Mouse (Mus musculus): ENCODE data around the gene Foxn3. TPM values are rescaled to one million over a fixed set of nuclear protein-coding genes. Genes with fewer than 3 reads are reported as not detected.

Gene Foxn3
- polyA plus RNA-seq, 1 experiment = 5.8 TPM

GRCm38 (mm10) chr12:99412496-99412895 lies 150.9 kb downstream of the Foxn3 start:
- TF ChIP-seq POLR2AphosphoS2 (IDR thresholded peaks at IDR 0.05; ENCODE audit: insufficient read length, low read depth) = no peak
- no peak for TF ChIP-seq TCF12 (IDR thresholded peaks at IDR 0.05; ENCODE audit: insufficient read depth, poor library complexity, severe bottlenecking)
- TF ChIP-seq MYOD1 (IDR thresholded peaks at IDR 0.05; ENCODE audit: control insufficient read depth in 1 of 3, insufficient read length in 2 of 3, low read depth in 2 of 3) = no peak
- no peak for TF ChIP-seq MYOG (IDR thresholded peaks at IDR 0.05; ENCODE audit: control insufficient read depth in 1 of 3, insufficient read depth in 1 of 3, insufficient read length in 2 of 3, low read depth in 2 of 3)
- no peak for TF ChIP-seq E2F4 (IDR thresholded peaks at IDR 0.05; ENCODE audit: insufficient read depth)
- TF ChIP-seq MAX (IDR thresholded peaks at IDR 0.05; ENCODE audit: low read depth) = no peak
- TF ChIP-seq USF1 (IDR thresholded peaks at IDR 0.05; ENCODE audit: low read depth) = no peak
- no peak for TF ChIP-seq POLR2A (IDR thresholded peaks at IDR 0.05; ENCODE audit: insufficient read length, low read depth)
- TF ChIP-seq REST (IDR thresholded peaks at IDR 0.05; ENCODE audit: insufficient read depth, insufficient read length) = no peak

GRCm38 (mm10) chr12:99412034-99412433 lies 151.3 kb downstream of the Foxn3 start:
- Histone ChIP-seq H3K4me3 (no peak overlapping the region), H3K79me2 (ENCODE audit: control insufficient read depth, insufficient read depth) (no peaks in the 10 kb centered on the region), H3K36me3 (ENCODE audit: control insufficient read depth, insufficient read depth) (no peaks in the 10 kb centered on the region), H3K4me2 (ENCODE audit: low read depth) (no peak overlapping the region), H3K27me3 (ENCODE audit: control insufficient read depth, insufficient read depth, insufficient read length) (peaks cover 6% of the 10 kb centered on the region), H3ac (ENCODE audit: control insufficient read depth, insufficient read length) (no peak overlapping the region)
- TF ChIP-seq SRF (IDR thresholded peaks at IDR 0.05; ENCODE audit: control insufficient read depth, insufficient read length, low read depth) (no peak), E2F4 (IDR thresholded peaks at IDR 0.05; ENCODE audit: insufficient read depth) (no peak), TCF3 (IDR thresholded peaks at IDR 0.05; ENCODE audit: insufficient read length, low read depth) (no peak), REST (IDR thresholded peaks at IDR 0.05; ENCODE audit: insufficient read depth, insufficient read length) (no peak), USF1 (IDR thresholded peaks at IDR 0.05; ENCODE audit: low read depth) (no peak), POLR2AphosphoS2 (IDR thresholded peaks at IDR 0.05; ENCODE audit: insufficient read length, low read depth) (no peak), TCF12 (IDR thresholded peaks at IDR 0.05; ENCODE audit: insufficient read depth, poor library complexity, severe bottlenecking) (no peak), MAX (IDR thresholded peaks at IDR 0.05; ENCODE audit: low read depth) (no peak), MYOG (IDR thresholded peaks at IDR 0.05; ENCODE audit: control insufficient read depth in 1 of 3, insufficient read depth in 1 of 3, insufficient read length in 2 of 3, low read depth in 2 of 3) (no peak), CEBPB (IDR thresholded peaks at IDR 0.05; ENCODE audit: insufficient read depth, poor library complexity, severe bottlenecking) (no peak), POLR2A (IDR thresholded peaks at IDR 0.05; ENCODE audit: insufficient read length, low read depth) (no peak), MYOD1 (IDR thresholded peaks at IDR 0.05; ENCODE audit: control insufficient read depth in 1 of 3, insufficient read length in 2 of 3, low read depth in 2 of 3) (no peak)

More at GRCm38 (mm10) chr12:99412496-99412895, 150.9 kb downstream of the Foxn3 start:
- Histone ChIP-seq H3K79me2 (ENCODE audit: control insufficient read depth, insufficient read depth) (no peaks in the 10 kb centered on the region), H3K27me3 (ENCODE audit: control insufficient read depth, insufficient read depth, insufficient read length) (peaks cover 7% of the 10 kb centered on the region), H3K4me2 (ENCODE audit: low read depth) (no peak overlapping the region), H3K36me3 (ENCODE audit: control insufficient read depth, insufficient read depth) (no peaks in the 10 kb centered on the region), H3ac (ENCODE audit: control insufficient read depth, insufficient read length) (no peak overlapping the region), H3K4me3 (no peak overlapping the region)

GRCm38 (mm10) chr12:99408651-99409050 lies 154.7 kb downstream of the Foxn3 start:
- TF ChIP-seq POLR2A (IDR thresholded peaks at IDR 0.05; ENCODE audit: insufficient read length, low read depth) = no peak
- TF ChIP-seq TCF3 (IDR thresholded peaks at IDR 0.05; ENCODE audit: insufficient read length, low read depth) = no peak
- TF ChIP-seq CEBPB (IDR thresholded peaks at IDR 0.05; ENCODE audit: insufficient read depth, poor library complexity, severe bottlenecking) = no peak
- no peak for TF ChIP-seq POLR2AphosphoS2 (IDR thresholded peaks at IDR 0.05; ENCODE audit: insufficient read length, low read depth)
- no peak for TF ChIP-seq TCF12 (IDR thresholded peaks at IDR 0.05; ENCODE audit: insufficient read depth, poor library complexity, severe bottlenecking)
- TF ChIP-seq REST (IDR thresholded peaks at IDR 0.05; ENCODE audit: insufficient read depth, insufficient read length) = no peak
- TF ChIP-seq USF1 (IDR thresholded peaks at IDR 0.05; ENCODE audit: low read depth) = no peak
- TF ChIP-seq MYOG (IDR thresholded peaks at IDR 0.05; ENCODE audit: control insufficient read depth in 1 of 3, insufficient read depth in 1 of 3, insufficient read length in 2 of 3, low read depth in 2 of 3) = no peak
- TF ChIP-seq E2F4 (IDR thresholded peaks at IDR 0.05; ENCODE audit: insufficient read depth) = no peak
- no peak for TF ChIP-seq MYOD1 (IDR thresholded peaks at IDR 0.05; ENCODE audit: control insufficient read depth in 1 of 3, insufficient read length in 2 of 3, low read depth in 2 of 3)
- no peak for TF ChIP-seq MAX (IDR thresholded peaks at IDR 0.05; ENCODE audit: low read depth)
- no peak for TF ChIP-seq SRF (IDR thresholded peaks at IDR 0.05; ENCODE audit: control insufficient read depth, insufficient read length, low read depth)
- Histone ChIP-seq H3ac (ENCODE audit: control insufficient read depth, insufficient read length) (no peak overlapping the region), H3K4me2 (ENCODE audit: low read depth) (no peak overlapping the region), H3K79me2 (ENCODE audit: control insufficient read depth, insufficient read depth) (no peaks in the 10 kb centered on the region), H3K36me3 (ENCODE audit: control insufficient read depth, insufficient read depth) (no peaks in the 10 kb centered on the region), H3K27me3 (ENCODE audit: control insufficient read depth, insufficient read depth, insufficient read length) (no peaks in the 10 kb centered on the region), H3K4me3 (no peak overlapping the region)

- H3K79me2 ChIP-seq (ENCODE audit: control insufficient read depth, insufficient read depth) = no peaks in the 10 kb centered on the region
- H3K36me3 ChIP-seq (ENCODE audit: control insufficient read depth, insufficient read depth) = no peaks in the 10 kb centered on the region
- peak overlapping the region; percentile 25 for H3K4me3 ChIP-seq
- TF ChIP-seq CEBPB (IDR thresholded peaks at IDR 0.05; ENCODE audit: insufficient read depth, poor library complexity, severe bottlenecking) (no peak), MYOD1 (IDR thresholded peaks at IDR 0.05; ENCODE audit: control insufficient read depth in 1 of 3, insufficient read length in 2 of 3, low read depth in 2 of 3) (no peak), SRF (IDR thresholded peaks at IDR 0.05; ENCODE audit: control insufficient read depth, insufficient read length, low read depth) (no peak), USF1 (IDR thresholded peaks at IDR 0.05; ENCODE audit: low read depth) (no peak), E2F4 (IDR thresholded peaks at IDR 0.05; ENCODE audit: insufficient read depth) (no peak), POLR2AphosphoS2 (IDR thresholded peaks at IDR 0.05; ENCODE audit: insufficient read length, low read depth) (no peak), POLR2A (IDR thresholded peaks at IDR 0.05; ENCODE audit: insufficient read length, low read depth) (no peak)
- no peak overlapping the region for H3ac ChIP-seq (ENCODE audit: control insufficient read depth, insufficient read length)
- H3K4me2 ChIP-seq (ENCODE audit: low read depth) = no peak overlapping the region
- H3K27me3 ChIP-seq (ENCODE audit: control insufficient read depth, insufficient read depth, insufficient read length) = no peaks in the 10 kb centered on the region
These were observed 155.3 kb downstream of the Foxn3 start for GRCm38 (mm10) chr12:99408089-99408488.

GRCm38 (mm10) chr12:99407318-99407716 lies 156.1 kb downstream of the Foxn3 start:
- Histone ChIP-seq H3K36me3 (ENCODE audit: control insufficient read depth, insufficient read depth) (no peaks in the 10 kb centered on the region), H3K27me3 (ENCODE audit: control insufficient read depth, insufficient read depth, insufficient read length) (no peaks in the 10 kb centered on the region), H3K79me2 (ENCODE audit: control insufficient read depth, insufficient read depth) (no peaks in the 10 kb centered on the region), H3ac (ENCODE audit: control insufficient read depth, insufficient read length) (no peak overlapping the region), H3K4me3 (peak overlapping the region; percentile 25), H3K4me2 (ENCODE audit: low read depth) (peak overlapping the region; percentile 88)
- TF ChIP-seq E2F4 (IDR thresholded peaks at IDR 0.05; ENCODE audit: insufficient read depth) = no peak
- TF ChIP-seq USF1 (IDR thresholded peaks at IDR 0.05; ENCODE audit: low read depth) = no peak
- TF ChIP-seq REST (IDR thresholded peaks at IDR 0.05; ENCODE audit: insufficient read depth, insufficient read length) = no peak
- TF ChIP-seq MAX (IDR thresholded peaks at IDR 0.05; ENCODE audit: low read depth) = no peak
- no peak for TF ChIP-seq POLR2A (IDR thresholded peaks at IDR 0.05; ENCODE audit: insufficient read length, low read depth)
- no peak for TF ChIP-seq CEBPB (IDR thresholded peaks at IDR 0.05; ENCODE audit: insufficient read depth, poor library complexity, severe bottlenecking)
- no peak for TF ChIP-seq MYOG (IDR thresholded peaks at IDR 0.05; ENCODE audit: control insufficient read depth in 1 of 3, insufficient read depth in 1 of 3, insufficient read length in 2 of 3, low read depth in 2 of 3)
- no peak for TF ChIP-seq MYOD1 (IDR thresholded peaks at IDR 0.05; ENCODE audit: control insufficient read depth in 1 of 3, insufficient read length in 2 of 3, low read depth in 2 of 3)
- TF ChIP-seq POLR2AphosphoS2 (IDR thresholded peaks at IDR 0.05; ENCODE audit: insufficient read length, low read depth) = no peak
- no peak for TF ChIP-seq TCF3 (IDR thresholded peaks at IDR 0.05; ENCODE audit: insufficient read length, low read depth)

Measured in myocyte (in vitro differentiated cells).